Mouse (Mus musculus): Measurements from ENCODE around the gene Pyroxd2. TPM values are rescaled to one million over a fixed set of nuclear protein-coding genes. Genes with fewer than 3 reads are reported as not detected.
"Not testable (repeated sequence)": the region's sequence is repeated elsewhere in the genome, so short reads cannot be mapped to it uniquely, and the experiment has no call there.

Pyroxd2 gene
- total RNA-seq (2015; ENCODE audit: low replicate concordance), result 0.36 and 0.84 TPM in 2 replicates
- total RNA-seq (2017; ENCODE audit: low replicate concordance), result not detected in 2 replicates

DNA sequence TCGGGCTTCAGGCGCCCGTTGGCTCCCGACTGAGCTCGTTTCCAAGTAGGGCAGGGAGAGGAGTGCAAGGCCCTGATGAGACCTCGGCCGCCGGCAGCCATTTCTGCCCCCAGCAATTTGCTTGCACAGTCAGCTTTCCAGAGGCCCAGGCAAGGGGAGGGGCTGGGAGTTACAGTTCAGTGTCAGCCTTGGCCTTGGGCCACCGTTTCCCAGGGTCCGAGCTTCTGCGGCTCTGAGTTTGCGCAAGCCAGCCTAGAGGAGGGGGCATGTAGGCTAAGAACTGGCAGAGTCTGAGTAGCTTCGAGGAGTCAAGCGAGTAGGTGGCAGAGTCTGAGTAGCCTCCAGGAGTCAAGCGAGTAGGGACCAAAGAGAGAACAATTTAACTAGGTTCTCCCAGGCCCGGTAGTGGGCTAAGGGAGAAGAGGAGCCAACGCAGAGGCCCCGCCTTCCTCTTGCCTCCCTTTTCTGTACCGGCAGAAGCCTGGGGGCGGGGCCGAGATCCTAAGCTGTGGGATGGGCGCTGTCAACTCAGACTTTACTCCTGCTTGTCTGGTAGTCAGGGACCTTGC is at the start of gene Pyroxd2:
TSS of gene Pyroxd2 (minus strand) at position 413 of the 569 bp plus-strand sequence.
- ATAC-seq (replicated peaks; ENCODE audit: low FRiP score, poor library complexity, severe bottlenecking), result peak; percentile 94

DNA sequence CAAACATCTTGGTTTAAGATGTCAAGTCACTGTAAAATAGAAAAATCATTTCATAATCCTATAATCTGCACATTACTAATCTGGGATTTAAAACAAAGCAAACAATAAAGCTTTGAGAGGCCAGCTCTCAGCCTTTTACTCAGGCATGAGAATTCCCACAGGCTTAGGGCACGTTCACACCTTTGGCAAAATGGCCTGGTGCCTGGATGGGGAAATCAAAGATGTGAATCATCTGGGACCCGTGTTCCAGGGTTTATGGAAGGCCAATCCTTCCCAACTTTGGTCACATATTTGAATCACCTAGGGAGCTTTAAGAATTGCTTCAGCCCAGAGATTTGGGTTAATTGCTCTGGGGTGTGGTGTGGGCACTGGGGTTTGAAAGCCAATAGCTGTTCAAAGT is 45.3 kb upstream of the Pyroxd2 start:
- no peak for ATAC-seq (replicated peaks; ENCODE audit: low FRiP score, poor library complexity, severe bottlenecking)

DNA sequence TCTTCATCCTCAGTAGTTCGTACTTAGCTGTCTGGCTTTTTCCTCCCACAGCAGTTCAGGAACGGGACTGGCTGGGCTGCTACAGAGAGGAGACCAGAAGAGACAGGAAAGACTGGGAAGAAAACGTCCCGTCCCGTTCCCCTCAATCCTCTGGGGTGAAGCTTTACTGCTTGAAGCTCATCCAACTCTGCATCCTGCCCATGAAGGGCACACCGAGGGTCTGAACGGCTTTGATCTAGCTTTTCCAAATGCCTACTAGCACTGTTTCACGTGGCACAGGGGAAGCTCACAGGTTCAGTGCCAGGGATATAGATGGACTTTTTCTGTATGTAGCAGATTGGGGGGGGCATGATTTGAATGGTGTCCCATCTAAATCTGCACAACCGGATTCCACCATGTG is 43.2 kb upstream of the Pyroxd2 start:
- no peak for ATAC-seq (replicated peaks; ENCODE audit: low FRiP score, poor library complexity, severe bottlenecking)

DNA sequence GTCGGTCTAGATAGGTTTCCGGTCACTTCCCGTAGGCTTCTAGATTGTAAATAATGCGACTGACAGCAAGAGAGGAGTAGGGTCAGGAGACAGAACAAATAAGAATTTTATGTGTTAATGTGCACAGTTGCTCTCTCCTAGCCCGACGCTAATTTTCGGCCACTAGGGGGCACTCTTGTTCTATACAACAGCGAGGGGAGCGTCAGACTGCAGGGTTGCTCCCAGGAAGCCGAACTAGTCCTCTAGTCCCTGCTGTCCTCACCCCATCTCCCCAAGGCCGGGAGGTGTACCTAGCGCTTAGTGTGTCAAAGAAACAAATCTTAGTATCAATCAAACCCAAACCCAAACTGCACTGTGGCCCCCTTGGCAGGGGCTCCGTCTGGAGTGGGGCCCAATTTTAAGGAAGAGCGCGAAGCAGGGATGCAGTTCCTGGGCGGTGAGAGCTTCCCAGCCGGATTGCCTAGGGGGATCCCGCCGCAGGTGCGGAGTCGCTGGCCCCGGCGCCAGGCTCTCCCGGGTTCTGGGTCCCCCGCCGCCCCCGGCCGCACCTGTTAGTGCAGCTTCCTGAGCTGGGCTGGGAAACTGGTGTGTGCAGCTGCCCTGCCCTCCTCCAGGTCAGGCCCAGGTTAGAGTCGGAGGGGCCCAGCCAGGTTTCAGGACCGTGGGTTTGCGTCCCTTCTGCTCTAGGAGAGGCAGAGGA is 42.5 kb upstream of the Pyroxd2 start:
- 0 out of 2 replicates have a peak, but pooled peaks have one; percentile 34 for ATAC-seq (replicated peaks; ENCODE audit: low FRiP score, poor library complexity, severe bottlenecking)

DNA sequence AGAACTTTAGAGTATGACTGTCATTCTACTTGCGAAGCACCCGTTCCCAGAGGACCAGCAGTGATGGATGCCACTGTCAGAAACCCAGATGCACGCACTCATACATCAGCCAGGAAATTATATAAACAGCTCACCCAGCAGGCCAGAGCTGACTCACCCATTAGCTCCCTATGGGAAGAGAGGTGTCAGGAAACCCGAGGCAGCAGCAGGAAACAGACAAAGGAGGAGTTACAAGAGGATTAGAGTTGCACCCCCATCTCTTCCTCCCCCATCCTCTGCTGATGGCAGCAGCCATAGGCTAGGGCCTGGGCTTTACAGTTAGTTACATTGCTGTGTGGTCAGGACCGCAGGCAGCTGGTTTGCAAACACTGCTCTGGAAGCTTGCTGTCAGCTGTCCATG is 35.7 kb upstream of the Pyroxd2 start:
- no peak for ATAC-seq (replicated peaks; ENCODE audit: low FRiP score, poor library complexity, severe bottlenecking)

DNA sequence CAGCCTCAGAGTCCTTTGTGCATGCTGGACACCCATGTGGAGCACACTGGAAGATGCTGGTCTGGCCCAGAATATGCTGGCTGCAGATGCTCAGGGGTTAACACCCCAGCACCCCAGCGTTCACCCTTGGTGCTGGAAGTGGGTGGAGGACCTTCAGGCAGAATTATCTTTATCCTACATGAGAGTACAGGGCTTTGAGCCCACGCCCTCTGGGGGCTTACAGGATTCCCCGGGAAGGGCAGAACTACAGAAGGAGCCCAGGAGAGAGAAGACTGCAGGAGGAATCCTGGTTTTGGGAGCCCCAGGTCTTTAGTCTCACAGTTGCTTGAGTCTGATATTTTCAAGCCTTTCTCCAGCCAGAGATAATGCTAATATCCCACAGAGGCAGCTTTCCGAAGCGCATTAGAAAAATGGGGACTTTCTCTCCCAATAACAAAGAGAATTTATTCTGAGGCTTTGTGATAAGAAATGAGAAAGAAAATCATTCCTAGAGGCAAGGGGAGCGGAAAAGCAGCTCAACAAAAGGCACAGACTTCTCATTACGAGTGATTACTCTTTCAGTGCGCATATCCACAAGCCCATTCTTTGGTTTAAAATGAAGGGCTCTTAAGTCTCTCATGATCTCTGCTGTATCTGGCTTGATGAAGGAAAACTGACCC is 33.1 kb upstream of the Pyroxd2 start:
- no peak for ATAC-seq (replicated peaks; ENCODE audit: low FRiP score, poor library complexity, severe bottlenecking)

DNA sequence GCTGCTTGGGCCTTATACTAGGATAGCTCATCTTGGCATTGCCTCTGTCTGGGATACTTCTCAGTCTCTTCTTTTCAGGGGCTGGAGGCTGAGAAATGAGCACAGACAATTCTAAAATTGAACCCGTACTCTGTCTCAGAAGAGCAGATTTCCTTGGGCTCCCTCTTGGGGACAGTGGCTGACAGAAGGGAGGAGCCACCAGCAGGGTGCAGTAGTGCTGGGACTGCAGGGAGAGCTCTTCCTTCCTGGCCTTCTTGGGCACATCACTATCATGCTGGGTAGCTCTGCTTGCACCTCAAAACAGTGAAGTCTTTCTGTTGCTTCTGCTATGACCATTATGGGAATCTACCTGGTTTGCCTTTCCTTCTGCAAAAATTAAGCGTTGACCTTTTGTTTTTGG is 32.6 kb upstream of the Pyroxd2 start:
- ATAC-seq (replicated peaks; ENCODE audit: low FRiP score, poor library complexity, severe bottlenecking), result no peak

DNA sequence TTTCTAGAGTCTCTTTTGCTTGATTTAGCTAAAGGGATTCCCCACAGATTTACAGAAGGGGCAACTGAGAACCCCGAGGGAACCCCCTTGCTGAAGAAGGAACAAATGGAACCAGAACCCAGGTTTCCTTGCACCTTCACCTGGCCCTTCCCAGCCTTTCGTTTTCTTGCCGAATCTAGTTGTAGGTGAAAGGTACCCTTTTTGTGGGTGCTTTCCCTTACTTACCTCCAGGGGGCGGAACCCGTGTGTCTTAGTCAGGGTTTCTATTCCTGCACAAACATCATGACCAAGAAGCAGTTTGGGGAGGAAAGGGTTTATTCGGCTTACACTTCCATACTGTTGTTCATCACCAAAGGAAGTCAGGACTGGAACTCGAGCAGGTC is 27.6 kb upstream of the Pyroxd2 start:
- ATAC-seq (replicated peaks; ENCODE audit: low FRiP score, poor library complexity, severe bottlenecking), result not testable (repeated sequence)

DNA sequence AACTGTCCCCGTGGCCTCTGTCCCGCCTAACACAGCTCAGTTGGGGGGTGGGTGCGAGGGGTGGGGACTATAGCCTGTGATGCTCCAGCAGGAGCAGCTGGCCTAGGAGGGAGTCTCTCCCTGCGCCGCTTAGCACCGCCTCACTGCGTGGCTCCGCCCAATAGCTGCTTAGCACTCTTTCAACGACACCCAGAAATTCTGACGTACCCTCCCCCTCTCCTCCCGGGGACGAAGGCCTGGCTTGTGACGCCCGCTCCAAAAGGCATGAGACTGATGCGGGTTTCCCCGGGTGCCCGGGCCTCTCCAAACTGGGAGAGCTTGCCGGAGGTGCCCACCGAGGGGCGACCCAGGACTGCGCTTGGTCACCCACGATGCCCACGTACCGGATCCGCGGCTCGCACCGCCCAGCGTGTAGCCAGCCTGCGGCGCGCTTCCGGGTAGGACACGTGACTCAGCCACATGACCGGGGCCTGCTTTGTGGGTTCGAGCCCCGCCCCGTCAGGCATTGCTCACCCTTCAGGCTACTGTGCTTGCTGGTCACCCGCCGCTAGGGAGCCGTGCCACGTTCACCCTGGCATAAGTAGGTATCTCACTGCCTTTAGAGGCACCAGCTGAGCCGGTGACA is 27.1 kb upstream of the Pyroxd2 start, which contains the start of gene Hps1:
TSS of gene Hps1 (minus strand) at position 448 of the 625 bp plus-strand sequence.
- peak; percentile 94 for ATAC-seq (replicated peaks; ENCODE audit: low FRiP score, poor library complexity, severe bottlenecking)

DNA sequence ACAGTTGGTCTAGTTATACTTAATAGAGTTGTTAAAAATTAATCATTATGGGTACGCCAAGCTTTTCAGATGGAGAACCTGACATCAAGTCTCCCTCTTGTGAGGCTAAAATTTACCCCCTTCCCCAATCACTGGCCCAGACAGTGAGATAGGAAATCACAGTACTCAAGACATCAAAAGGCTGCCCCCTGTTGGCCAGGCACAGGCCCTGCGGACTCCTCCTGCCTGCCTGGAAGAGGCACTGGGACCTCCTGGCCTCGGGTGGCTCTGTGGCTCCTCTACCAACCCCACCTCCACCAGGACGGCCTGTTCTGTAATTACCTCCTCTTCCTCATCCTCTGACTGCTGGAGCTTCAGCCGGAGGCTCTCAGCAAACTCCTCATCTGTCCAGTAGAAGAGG is 25.2 kb upstream of the Pyroxd2 start:
- no peak for ATAC-seq (replicated peaks; ENCODE audit: low FRiP score, poor library complexity, severe bottlenecking)

DNA sequence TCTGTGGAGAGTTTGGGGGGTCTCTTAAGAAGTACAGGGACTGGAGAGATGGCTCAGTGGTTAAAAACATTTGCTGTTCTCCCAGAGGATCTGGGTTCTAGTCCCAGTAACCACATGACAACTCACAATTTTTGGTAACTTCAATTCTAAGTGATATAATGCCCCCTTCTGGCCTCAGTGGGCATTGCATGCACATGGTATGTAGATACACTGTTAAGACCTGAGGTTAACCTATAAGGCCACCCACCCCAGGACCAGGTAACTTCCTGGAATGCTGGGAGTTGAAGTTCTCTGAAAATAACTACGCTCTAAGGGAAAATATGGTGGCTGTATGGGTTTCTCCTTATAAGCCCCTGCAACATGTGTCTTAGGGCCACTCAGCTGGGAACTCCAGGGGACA is 24.2 kb upstream of the Pyroxd2 start:
- no peak for ATAC-seq (replicated peaks; ENCODE audit: low FRiP score, poor library complexity, severe bottlenecking)

DNA sequence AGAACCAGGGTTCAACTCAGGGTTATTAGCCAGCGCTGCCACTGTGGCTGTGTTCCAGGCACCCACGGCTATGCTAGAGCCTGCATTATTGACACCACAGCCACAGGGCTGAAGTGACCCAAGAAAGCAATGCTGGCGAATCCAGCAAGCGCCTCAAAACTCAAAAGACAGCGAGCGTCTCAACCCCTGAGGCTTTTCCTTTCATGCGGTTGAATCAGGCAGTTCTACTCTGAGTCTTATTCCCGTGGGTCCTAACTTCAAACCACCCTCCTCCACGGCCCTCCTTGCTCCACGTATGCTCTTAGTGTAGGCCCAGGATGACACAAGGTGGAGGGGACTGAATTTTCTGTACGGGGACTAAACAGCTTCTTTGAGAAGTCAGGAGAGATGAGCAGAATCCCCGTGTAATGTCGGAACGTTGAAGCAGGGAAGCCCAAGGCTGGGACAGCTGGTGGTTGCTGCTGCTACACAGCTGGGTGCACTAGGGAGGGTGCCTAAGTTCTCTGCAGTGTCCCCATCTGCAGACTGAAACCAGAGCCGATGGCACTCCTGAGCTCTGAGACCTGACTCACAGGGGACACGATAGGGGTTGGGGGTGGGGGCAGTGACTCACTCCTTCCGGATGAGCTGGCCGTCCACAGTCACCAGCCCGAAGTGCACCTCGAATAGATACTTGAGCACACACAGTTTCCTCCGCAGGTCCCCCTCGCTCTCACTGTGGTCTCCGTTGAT is 17.7 kb upstream of the Pyroxd2 start:
- no peak for ATAC-seq (replicated peaks; ENCODE audit: low FRiP score, poor library complexity, severe bottlenecking)

DNA sequence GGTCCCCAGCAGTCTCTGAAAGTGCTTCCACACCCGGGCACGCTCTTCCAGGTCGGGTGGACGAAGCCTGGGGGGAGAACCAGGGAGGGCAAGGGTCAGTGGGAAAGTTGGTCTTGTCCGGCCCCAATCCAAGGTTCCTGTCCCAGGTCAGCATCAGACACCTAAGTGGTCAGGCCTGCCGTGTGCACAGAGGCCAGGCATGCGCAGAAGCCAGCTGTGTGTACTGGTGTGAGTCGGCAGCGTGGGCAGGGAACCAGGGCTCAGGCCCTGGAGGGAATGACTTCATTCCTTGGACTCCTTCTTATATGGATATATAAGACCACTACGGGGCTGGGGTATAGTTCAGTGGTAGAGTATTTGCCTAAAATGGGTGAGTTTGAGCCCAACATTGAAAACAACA is 17.1 kb upstream of the Pyroxd2 start:
- ATAC-seq (replicated peaks; ENCODE audit: low FRiP score, poor library complexity, severe bottlenecking), result no peak

DNA sequence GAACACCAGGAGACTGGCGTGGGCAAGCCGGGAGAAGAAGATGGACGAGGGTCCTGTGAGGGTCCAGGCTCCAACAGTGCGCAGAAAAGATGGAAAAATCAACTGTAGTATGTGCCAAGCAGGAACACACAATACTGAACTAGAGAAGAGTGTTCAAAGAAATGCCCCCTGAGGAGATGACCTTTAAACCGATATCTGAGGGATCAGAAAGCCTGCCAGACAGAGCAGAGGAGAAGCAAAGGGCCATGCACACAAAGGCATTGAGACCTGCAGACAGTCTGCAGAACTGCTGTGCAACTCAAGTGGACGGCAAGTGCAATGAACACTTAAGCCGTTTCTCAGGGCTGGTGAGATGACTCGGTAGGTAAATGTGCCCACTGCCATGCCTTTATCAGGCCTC is 14.8 kb upstream of the Pyroxd2 start:
- no peak for ATAC-seq (replicated peaks; ENCODE audit: low FRiP score, poor library complexity, severe bottlenecking)

DNA sequence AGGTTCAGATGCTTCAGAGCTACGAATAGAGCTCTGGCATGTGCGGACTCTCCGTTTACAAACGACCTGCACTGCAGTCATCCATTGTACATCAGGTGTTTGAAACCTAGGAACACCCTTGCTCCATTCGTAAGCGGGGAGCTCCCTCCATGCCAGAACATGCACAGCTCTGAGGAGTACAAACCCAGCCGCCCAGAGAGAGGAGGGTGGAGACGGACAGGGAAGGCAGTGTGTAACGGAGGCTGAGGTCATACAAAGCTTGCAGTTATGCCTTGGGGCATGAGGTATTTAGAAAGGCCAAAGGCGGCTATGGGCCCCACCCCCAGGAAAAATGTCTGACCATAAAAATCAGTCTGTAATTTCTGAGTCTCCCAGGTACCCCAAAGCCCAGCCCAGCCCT is 11.8 kb upstream of the Pyroxd2 start:
- no peak for ATAC-seq (replicated peaks; ENCODE audit: low FRiP score, poor library complexity, severe bottlenecking)

DNA sequence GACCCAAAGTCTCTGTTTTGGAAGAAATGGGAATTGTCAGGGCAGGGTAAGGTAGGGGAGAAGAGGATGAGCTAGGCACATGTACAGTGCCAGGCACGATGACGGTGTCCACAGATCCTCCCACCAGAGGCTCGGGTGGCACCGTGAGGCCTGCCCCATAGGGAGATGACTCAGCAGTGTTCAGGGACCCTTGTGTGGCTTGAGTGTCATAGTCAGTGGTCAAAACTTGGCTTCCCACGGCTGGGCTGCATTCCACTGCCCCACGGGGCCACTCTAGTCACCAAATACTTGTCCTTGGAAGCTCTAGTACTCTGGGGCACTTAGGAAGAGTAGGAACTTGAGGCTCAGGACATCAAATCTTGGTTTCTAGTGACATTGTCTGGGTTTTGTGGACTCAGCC is 4.1 kb upstream of the Pyroxd2 start:
- no peak for ATAC-seq (replicated peaks; ENCODE audit: low FRiP score, poor library complexity, severe bottlenecking)

DNA sequence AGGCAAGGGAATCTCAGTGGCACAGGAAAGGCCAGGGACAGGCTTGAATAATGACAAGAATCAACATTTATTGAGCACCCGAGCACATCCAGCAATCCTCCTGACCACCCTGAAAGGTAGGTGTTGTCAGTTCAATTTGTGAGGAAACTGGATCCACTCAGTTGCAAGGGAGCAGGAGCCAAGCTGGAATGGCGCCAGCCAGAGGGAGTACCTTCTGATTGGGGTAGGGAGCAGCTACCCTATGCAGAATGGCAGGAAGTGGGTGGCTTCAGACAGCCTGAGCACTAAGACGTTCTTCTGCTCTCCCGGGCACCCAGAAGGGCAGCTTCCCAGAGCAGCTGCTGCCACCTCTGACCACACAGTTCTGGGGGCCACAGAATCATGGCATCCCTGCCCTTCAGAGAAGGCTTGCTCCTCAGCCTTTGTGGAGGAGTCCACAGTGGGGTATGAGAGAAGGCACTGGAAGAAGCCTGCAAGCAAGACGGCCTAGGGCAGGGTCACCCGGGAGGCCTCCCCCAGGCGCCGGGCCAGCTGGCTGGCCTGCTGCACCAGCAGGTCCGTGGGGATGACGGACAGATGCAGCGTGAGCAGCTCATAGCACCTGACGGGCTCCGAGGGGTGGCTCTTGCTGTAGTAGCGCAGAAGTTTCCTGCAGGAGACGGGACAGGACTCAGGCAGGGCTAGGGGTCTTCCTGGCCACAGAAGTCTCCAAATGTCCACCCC is 2.7 kb upstream of the Pyroxd2 start:
- no peak for ATAC-seq (replicated peaks; ENCODE audit: low FRiP score, poor library complexity, severe bottlenecking)

DNA sequence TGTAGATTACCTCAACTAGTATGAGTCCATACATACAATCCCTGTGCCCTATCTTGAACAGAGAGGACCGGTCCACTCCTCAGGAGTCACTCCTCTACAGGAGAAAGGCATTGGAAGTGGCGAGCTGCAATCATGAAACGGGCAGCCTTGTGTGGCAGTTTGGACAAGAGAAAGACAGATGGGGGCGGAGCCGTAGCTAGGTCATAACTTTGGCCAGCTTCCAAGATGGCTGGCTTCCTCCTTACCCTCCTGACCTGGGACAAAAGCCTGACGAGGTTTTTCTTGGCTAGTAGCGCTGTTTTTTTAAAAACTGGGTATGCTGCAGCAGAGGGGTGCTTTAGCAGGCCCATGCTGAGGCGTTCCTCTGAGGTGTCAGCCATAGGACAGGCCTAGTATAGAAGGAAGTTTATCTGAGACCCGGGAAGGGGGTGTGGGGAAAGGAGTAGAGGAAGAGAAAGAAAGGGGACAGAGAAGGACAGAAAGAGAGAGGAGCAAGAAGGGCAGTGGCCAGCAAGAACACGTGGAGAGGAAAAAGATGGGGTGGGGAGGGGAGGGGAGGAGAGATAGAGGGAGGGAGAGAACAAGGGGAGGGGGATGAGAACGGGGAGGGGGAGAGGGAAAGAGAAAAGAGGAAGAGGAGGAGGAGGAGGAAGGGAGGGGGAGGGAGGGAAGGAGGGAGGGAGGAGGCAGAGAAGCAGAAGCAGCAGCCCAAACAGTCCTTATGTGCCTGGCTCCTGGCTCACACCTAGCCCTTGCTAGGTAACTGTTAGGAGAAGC is 754 bp upstream of the Pyroxd2 start:
- ATAC-seq (replicated peaks; ENCODE audit: low FRiP score, poor library complexity, severe bottlenecking), result no peak

DNA sequence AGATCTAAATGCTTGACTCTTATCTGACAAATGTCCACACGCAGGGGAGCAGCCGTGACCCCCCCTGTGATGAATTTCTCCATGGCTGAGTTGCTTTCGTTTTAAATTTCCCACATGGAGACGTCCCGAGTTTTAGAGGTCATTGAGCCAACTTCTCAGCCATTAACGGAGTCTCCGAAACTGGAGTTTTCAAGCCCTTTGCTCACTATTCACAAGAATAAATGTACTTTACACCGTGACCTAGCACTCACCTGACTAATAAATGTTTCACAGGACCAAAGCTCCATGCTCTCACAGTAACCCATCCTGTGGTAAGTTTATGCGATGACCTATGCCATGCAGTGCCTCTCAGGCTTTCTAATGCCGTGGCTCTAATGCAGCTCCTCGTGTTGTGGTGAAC is 2.4 kb downstream of the Pyroxd2 start:
- no peak for ATAC-seq (replicated peaks; ENCODE audit: low FRiP score, poor library complexity, severe bottlenecking)

Measured in erythroid progenitor cell, adult 5-6 weeks (primary cell).